Mouse (Mus musculus) left cerebral cortex, adult 9 months (tissue): ENCODE measurements around the gene Il23r.
"Not testable (repeated sequence)": the region's sequence is repeated elsewhere in the genome, so short reads cannot be mapped to it uniquely, and the experiment has no call there.

Experiments used
- DNase-seq, 2 experiments: peaks; one replicate each; pipeline ENCODE4 v3.0.0; 2022; ENCODE audit warnings: low spot score in 2 of 2

The Il23r gene

DNA sequence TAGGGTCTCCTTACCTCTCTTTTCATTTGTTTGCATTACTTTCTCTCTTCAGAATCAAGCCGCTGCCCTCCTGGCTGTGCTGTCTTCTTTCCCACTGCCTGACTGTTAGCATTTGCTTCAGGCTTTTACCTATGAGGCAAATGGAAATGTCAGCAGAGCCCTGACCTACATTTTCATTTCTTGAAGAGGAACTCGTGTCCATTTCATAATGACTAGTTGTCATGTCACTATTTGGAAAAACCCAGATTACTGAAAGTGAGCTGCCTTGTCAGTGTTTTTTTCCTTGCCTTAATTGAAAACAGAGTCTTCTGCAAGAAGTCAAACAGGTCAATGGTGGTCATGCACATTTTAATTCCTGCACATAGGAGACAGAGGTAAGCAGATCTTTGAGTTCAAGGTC is at the start of gene Il23r:
Gene Il23r, minus strand, starts transcription at position 101 of the 400 bp plus-strand sequence.
- no peak for DNase-seq

DNA sequence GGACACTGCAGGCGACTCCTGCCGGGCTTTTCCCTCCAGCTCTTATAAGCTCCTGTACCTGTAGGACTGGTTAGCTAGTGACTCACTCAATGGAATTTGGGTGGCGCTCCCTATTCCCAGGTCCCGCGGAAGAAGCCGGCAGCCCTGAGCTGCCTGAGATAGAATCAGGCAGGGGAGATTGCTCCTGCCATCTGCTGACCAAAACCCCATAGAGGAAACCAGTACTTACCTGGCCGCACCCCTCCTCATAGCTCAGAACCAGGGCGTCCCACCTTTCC is 44.1 kb upstream of the Il23r start, which contains the start of gene Tacstd2:
Gene Tacstd2, minus strand, starts transcription at position 20 of the 278 bp plus-strand sequence.
- DNase-seq = no peak

DNA sequence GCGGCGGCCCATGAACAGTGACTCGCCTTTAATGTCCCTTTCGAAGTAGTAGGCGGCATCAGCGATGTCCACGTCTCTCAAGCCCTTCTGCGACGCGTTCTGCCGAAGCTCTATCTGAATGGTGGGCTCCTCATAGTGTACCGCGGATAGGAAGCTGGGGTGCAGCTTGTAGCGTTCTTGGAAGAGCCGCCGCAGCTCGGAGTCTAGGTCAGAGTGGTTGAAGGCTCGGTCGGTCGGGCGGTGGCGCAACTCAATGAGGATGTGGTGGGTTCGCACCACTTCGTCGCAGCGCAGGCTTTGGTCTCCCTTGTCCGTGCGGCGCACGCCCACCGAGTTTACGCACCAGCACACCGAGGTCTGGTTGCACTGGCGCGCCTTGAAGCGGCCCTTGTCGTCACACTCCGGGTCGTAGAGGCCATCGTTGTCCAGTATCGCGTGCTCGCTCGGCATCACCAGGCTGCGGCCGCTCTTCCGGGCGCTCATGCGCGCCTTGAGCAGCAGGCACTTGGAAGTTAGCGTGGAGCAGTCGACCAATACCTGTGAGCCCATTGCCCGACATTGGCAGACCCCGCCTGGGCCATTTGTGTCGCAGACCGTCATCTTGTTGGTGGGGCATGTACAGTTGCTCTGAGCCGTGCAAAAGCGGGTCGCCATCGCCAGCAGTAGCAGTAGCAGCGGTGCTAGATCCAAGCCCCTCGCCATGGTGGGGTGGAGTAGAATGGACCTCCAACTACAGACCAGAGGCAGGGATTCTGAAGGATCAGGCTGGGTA is 43.5 kb upstream of the Il23r start:
- DNase-seq = no peak

DNA sequence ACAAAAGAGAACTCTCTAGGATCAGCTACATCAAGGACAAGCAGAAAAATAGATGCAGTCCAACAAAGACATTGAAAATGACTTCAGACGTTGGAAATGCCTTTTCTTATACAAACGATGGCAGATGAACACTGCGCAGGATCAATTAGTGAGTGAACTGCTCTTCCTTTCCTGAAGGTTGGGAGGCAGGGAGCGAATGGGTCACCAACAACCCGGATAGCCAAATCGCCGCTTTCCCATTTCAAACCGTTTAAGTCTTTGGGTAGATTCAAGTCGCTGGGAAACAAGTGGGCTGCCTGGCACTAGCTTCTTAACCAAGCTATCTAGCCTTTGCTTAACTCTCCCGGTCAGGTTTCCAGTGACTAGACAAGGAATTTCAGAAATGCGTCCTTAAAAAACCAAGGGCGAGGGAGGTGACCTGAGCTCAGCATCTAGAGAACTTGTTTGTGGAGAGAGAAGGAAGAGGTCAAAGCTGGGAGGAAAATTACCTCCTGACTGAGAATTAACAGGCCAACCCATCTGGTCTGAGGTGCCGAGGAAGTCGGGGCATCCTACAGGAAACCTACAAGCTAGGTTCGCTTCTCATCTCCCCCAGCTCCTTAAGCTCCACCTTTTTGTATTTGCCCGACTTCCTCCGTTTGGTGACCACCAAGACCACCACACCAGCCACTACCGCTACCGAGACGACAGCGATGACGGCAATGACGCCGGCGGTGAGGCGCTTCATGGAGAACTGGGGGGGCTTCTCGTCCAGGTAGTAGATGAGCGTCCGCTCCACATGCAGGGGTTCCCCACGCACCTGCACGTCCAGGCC is 42.7 kb upstream of the Il23r start:
- no peak for DNase-seq

DNA sequence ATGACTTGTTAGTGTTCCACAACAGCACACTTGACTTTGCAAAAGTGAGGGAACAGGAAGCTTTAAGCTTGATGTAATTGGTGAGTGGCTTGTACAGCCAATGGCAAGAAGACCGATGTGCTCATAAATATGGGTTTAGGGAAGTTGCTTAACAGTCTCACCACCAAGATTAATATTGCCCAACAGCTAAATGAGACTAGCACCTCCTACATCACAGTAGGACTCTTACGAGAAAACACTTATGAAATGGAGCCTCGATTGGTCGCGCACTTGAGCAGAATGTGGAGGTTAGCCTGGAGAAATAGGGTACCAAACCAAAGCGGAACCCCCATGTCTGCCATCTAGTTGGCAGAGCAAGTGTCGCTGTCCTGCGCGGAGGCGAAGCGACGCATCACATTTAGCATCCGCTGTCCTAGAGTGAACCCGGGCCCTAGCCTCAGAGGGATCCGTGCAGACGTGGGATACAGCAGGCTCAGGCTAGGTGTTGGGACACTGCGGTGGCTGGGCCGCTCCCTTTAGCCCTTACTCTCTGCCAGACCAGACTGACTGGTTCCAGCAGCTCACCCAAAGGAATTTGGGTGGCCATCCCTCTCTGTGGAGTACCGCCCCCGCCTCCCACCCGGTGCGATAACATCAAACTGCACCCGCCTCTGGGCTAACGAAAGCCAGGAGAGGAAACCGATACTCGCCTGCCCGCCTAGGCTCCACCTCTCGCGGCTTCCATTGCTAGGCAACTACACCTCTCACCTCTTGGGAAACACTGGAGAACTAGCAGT is 41.2 kb upstream of the Il23r start:
- peak in 1 of 2 experiments; percentile 2 for DNase-seq

DNA sequence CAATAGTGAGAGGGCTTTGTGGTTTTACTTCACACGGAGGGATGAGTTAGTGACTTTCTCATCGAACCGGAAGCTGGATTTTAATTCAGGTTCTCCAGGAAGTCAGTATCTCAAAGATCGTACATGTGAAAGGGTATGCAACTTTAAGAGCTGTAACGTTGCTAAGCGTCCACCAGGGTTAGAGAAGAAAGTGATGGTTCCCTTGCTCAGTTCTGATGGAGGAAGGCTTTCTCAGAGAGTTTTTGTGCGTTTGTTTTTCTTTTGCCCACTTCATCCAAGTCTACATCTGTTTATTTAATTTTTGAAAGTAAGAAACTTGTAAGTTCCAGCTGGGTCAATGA is 40.1 kb upstream of the Il23r start:
- no peak for DNase-seq

DNA sequence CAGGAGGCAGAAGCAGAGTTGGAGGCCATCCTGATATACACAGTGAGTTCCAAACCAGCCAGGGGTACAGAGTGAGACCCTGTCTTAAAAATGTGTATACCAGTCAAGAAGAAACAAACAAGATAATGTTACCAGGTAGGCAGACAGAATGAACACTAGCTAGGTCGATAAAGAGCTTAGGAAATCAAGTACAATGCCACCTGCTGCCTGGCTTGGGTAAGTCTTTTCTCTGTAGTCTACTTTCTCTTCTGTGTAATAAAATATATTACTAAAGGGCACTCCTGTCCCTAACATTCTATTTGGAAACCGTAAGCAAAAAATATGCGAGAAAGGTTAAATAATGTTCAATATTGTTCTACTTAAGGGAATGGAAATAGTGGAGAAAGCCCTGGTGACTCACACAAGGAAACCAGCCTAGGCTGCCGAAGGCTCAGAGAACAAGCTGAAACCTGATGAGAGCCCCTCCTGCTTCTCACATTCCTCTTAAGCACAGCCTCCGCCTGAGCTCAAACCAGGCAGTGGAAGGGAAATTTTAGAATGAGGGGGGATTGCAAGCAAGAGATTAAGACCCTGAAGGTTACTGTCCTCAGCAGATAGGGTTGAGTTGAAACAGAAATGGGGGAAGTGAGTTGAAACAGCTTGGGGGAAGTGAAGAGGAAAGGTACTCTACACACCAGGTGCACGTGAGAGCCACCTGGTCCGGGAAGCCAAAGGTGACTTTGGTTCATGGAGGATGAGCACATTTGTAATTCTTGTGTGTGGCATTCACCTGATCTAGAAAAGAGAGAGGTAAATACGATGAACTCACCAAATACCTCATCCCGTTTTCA is 39.6 kb upstream of the Il23r start:
- peak in 1 of 2 experiments; percentile 6 for DNase-seq

DNA sequence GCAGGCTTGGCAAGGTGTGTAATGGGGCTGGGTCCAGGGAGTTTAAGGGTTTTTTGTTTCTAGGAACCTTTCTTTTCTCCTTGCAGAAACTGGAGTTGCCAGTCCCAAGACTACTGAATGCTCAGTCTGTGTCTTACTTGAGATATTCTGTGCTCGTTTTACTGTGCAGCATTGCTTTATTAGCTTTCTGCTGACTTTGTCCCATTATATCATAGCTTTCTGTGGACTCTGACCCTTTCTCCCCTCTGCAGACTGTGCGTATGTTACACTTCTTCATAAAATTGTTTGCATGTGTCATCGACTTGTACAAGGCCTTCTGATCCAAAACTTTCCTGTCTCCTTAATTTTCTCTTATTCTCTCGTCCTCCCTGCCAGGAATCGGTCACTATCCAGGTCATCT is 34.7 kb upstream of the Il23r start:
- no peak for DNase-seq

DNA sequence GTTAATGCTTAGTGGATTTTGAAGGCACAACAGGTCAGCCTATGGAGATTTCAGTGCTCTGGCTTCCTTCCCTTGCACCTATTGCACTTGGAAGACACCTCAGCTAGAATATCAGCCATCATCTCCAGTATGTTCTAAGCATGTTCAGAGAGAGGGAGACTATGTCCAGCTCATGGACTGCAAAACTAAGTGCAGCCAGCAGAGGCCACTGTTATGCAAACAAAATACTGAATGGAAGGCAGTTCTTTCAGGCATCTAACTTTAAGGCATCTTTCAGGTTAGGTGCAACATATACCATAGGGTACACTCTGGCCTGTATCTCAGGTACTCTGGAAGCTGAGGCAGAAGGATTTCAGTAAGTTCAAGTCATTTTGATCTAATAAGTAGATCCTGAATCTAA is 19.1 kb upstream of the Il23r start:
- peak in 1 of 2 experiments; percentile 49 for DNase-seq

DNA sequence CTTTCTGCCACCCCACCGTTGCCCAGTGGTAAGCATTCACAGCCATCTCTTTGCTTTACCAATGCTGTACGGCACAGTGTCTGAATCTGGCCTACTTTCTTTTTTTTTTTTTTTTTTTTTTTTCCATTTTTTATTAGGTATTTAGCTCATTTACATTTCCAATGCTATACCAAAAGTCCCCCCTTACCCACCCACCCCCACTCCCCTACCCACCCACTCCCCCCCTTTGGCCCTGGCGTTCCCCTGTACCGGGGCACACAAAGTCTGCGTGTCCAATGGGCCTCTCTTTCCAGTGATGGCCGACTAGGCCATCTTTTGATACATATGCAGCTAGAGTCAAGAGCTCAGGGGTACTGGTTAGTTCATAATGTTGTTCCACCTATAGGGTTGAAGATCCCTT is 10.3 kb upstream of the Il23r start:
- not testable (repeated sequence) for DNase-seq

DNA sequence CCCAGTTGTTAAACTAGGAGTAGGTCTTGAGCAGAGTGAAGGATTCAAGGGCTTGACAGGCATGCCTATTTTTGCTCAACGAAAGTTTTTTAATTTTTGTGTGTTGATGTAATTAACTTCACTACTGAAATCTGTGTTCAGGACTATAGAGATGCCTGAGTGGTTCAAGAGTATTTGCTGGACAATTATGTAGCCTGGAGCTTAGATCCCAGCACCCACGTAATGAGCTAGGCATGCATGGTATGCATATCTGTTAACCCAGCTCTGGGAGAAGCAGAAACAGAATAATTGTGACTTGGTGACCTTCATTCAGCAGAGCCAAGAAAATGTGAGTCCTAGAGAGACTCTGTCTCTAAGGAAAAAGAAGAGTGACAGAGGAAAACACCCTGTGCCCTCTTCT is 10.6 kb downstream of the Il23r start:
- DNase-seq = no peak

DNA sequence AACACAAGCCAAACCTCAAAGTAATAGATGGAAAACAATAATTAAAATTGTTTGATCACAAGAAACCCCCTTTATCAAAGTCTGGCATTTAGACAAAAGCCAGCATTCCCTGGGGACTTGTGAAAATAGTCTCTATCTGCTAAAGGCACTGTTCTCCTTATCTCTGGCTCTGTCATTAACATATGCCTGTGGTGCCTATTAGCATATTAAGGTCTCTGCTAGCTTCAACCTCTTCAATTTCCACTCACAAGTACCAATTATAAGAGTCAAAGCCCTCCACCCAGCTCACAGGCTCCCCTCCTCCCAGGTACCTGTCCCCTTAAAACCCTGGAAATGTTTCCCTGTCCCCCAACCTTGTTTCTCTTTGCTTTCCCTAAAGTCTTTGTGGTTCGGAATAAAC is 20.4 kb downstream of the Il23r start:
- DNase-seq = no peak

DNA sequence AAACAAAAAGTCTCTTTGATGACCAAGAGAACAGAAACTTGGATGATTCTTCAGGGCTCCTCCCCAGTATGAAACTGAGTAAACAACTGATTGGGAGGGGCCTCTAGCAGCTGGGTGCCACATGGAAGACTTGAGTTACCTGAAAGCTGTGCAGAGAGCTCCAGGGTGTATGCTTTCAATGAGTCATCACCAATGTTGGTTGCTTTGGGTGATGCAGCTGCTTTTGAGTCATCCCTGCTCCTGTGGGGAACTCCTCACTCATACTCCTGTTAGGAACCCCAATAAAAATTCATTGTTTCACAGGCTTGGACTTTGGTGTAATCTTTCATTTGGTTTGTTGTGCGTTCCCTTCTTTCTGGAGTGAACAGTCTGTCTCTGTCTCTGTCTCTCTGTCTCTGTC is 32.2 kb downstream of the Il23r start:
- DNase-seq = no peak

DNA sequence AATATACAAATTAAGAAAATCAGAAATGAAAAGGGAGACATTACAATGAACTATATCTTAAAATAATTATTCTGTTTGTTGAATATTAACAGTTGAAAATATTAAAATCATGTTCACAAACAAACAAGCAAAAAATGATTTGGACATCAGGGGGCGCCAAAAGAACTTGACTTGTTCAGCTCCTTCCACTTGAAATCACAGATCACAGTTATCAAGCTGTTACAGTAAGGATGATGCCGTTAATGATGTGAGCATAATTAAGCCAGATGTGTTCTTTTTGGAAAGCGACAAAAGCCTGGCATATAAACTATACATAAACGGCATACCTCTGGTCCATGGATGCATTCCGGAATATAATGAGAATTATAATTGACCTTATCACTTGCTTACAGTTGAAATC is 40.3 kb downstream of the Il23r start:
- peak in 1 of 2 experiments; percentile 10 for DNase-seq

DNA sequence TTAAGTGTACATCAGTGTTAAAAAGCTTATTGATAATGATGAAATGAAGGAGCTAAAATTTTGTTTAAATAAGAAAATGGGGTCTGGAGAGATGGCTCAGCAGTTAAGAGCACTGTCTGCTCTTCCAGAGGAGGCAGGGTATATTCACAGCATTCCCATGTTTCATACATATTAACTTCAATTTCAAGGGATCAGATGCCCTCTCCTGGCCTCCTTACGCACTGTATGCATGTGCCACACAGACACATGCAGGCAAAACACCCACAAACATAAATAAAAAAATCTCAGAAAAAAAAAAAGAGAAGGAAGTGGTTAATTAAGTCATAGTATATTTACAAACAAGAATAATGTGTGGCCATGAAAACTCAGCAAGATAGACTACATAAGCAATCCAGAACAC is 45.8 kb downstream of the Il23r start:
- DNase-seq = no peak

DNA sequence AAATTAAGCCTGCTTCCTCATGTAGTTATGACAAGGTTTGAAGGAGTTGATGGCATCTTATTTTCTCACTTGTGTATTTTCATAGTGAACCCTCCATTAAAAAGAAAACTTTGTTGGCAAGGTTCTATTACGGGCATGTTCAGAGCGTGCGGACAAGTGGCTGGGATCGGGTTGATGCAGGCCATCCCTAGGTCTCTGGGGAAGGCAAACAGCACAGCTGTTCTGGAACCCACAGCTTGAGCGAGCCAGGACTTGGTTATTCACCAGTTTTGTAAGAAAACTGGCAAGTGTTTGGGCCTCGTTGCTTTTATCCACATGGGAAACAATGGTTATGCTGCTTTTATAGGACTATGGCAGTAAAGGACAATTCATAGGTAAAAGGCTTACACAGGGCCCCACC is 48.5 kb downstream of the Il23r start:
- DNase-seq = no peak

DNA sequence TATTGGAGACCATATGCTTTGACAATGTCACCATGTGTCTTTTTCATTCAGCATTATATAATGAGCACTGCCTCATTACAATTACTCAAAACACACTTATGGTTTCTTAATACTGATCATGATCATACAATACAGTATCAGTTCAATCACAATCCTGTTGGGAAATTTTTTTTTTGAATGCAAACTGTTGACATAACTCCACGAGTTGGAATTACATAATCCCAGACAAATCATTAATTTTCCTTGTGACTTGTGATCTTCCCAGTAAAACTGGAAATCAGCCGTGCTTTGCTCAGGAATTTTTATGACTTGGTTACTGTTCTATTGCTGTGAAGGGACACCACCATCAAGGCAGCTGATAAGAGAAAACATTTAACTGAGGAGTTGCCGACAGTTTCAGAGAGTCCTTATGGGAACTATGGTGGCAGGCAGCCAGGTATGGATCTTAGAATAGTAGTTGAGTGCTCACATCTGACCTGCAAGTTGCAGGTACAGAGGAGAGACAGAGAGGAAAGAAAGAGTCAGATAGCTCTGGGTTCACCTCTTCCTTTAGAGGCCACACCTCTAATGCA is 53.8 kb downstream of the Il23r start:
- no peak for DNase-seq

DNA sequence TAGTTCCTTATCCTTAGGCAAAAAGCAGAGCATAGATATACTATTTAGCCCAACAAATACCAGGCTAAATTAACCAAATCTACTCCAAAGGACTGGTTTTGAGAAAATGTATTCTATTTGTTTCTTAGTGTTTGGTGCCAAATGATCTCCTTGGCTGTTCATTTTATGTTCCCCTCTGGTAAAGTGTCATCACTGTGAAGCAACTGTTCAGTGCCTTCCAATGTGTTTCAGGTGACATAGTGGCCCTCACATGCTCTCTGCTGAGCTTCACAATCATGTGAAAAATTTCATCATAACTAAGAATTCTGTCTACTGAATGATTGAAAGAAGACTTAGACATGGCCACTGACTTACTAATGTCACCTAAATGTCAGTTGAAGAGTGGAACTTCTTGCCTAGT is 54.6 kb downstream of the Il23r start:
- DNase-seq = no peak

DNA sequence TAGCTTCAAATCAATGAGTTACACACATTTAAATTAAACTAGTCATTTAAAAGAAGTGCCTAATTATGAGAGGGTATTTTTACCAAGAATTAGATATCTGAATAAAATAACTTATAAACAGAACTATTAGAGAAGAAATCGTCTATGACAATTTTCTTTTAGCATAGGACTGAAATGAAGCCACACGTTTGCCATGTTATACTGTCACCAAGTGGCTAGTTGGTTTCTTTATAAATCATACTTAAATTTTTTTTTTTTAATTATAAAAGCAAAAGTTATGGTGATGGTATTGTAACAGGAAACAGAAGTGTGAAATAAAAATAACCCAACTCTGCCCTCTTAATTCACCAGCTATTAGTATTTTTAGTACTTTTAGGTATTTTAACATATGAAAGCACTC is 55.4 kb downstream of the Il23r start:
- DNase-seq = no peak

DNA sequence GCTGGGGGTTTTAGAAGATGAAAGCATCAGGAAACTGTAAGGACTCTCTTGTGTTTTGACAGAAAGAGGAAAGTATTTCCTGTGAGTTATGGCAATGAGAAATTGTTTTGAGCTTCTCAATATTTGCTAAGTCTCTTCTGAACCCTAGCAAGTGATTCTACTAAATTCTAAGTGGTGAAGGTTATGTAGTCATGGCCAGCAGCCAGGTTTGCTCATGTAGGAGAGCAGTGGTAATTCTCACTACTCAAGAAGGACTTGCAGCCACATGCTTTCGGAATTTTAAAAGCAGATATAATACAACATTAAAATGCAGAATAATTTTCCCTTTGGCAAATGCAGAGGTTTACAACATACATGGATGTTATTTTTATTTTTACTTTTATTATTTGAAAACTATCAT is 55.9 kb downstream of the Il23r start:
- DNase-seq = no peak

DNA sequence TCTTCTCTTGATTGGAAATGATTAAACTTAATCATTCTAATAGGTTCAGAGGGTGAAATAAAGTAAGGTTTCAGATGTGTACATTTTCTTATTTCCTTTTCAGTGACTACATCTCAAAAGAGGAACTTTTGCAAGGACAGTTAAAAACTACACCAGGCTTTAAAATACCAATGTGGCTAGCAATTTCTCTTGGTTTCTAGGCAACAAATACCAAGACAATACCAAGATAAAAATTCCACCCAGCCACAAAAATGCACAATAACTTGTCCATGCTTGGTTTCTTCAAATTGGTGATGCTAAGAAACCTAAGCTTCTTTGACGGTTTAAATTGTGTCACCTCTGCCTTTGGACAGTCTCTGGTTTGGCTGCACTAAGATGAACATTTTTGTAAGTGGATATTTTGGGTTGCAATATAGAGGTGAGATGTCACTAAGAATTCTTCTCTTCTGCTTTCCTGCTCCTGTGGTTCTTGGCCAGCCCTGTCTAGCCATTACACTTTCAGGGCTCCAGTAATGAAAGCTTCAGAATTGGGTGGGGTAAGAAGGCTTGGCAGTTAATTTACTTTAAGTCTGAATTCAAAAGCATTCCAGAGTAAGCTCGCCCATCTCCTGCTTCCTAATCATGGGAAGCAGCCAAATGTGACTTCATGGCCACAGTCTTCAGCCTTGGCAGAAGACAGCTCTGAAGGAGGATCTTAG is 56.8 kb downstream of the Il23r start:
- DNase-seq = no peak
